ENCODE assay signal across 30 mouse cellular contexts in the genomic region with DNA sequence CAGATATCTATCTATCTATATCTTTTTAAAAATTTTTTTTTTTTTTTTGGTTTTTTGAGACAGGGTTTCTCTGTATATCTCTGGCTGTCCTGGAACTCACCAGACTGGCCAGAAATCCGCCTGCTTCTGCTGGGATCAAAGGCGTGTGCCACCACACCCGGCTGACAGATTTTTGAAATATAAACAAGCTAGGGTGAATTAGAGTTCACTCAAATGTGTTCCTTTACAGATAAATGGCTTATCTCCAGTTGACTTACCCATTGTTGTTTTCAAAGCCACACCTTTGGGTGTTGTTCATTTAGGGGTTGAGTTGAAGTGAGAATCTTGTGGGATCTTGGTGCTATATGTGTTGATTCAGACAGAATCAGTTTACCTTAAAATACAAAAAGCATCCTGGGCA. TPM values are rescaled to one million over a fixed set of nuclear protein-coding genes. Genes with fewer than 3 reads are reported as not detected.
DNase-seq lines count a peak whose midpoint lies in the region; ATAC-seq and TF ChIP-seq lines count a peak whose summit lies in the region.
"Had no signal": no experiment of that assay in that cellular context is flagged by ENCODE, and none has a peak within 500 bp of the region (broad histone marks: within the 10 kb centered on the region; RNA-seq: fewer than 3 reads in every experiment).

No protein-coding gene starts in this region.

- H3K4me3 ChIP-seq in G1E (ENCODE audit: low read depth, low read length): no peak overlapping the region
- H3K4me3 ChIP-seq in liver, embryonic 11.5 days (ENCODE audit: low read depth, low read length): no peak overlapping the region
- H3K4me3 ChIP-seq in liver, embryonic 16.5 days (ENCODE audit: low read depth, low read length): 0 out of 2 replicates have a peak overlapping the region, but pooled peaks have one; percentile 3
- H3K4me3 ChIP-seq in layer of hippocampus, adult 2 months: no peak overlapping the region
- H3K4me3 ChIP-seq: embryonic facial prominence, embryonic 10.5 days; embryonic facial prominence, embryonic 15.5 days; forebrain, embryonic 15.5 days; gastrocnemius, adult 2 months; heart, adult 2 months; heart, embryonic 13.5 days; limb, embryonic 10.5 days; limb, embryonic 15.5 days had no signal

- WGBS in liver, embryonic 11.5 days: 39% methylated on average over 3 of the region's 3 CpGs
- WGBS in liver, embryonic 16.5 days (ENCODE audit: insufficient replicate concordance): 21% methylated on average over 3 of the region's 3 CpGs

- peaks cover 30% of the 10 kb centered on the region for H3K36me3 ChIP-seq in G1E (replicated peaks)
- no peaks in the 10 kb centered on the region; the same call in 1 of the 2 replicates for H3K36me3 ChIP-seq in liver, embryonic 11.5 days (ENCODE audit: control insufficient read depth, insufficient read depth, low read length)
- H3K36me3 ChIP-seq in liver, embryonic 16.5 days (ENCODE audit: control insufficient read depth, insufficient read depth): peaks cover 2% of the 10 kb centered on the region; the same call in 1 of the 2 replicates
- H3K36me3 ChIP-seq: embryonic facial prominence, embryonic 15.5 days; forebrain, embryonic 15.5 days had no signal

- no peak overlapping the region for H3K4me2 ChIP-seq in liver, embryonic 11.5 days
- H3K4me2 ChIP-seq in liver, embryonic 16.5 days (ENCODE audit: low read depth, low read length): peak overlapping the region; percentile 41
- H3K4me2 ChIP-seq: embryonic facial prominence, embryonic 15.5 days; forebrain, embryonic 15.5 days; hindbrain, embryonic 14.5 days; limb, embryonic 15.5 days; midbrain, embryonic 11.5 days had no signal

- H3K4me1 ChIP-seq in G1E (ENCODE audit: insufficient read depth, low read depth, low read length): peaks cover 76% of the 10 kb centered on the region
- peaks cover 62% of the 10 kb centered on the region for H3K4me1 ChIP-seq in liver, embryonic 11.5 days (replicated peaks; ENCODE audit: control insufficient read depth, insufficient read depth, low read length)
- H3K4me1 ChIP-seq in liver, embryonic 16.5 days (ENCODE audit: control insufficient read depth, low read depth, low read length): peaks cover 69% of the 10 kb centered on the region

- peak overlapping the region; percentile 9 for H3K27ac ChIP-seq in liver, embryonic 11.5 days (ENCODE audit: low read depth, low read length)
- peak overlapping the region; percentile 79 for H3K27ac ChIP-seq in liver, embryonic 16.5 days (ENCODE audit: low read length)
- no peak overlapping the region for H3K27ac ChIP-seq in layer of hippocampus, adult 2 months
- H3K27ac ChIP-seq: embryonic facial prominence, embryonic 10.5 days; embryonic facial prominence, embryonic 15.5 days; forebrain, embryonic 15.5 days; gastrocnemius, adult 2 months; heart, adult 2 months; heart, embryonic 13.5 days; hindbrain, embryonic 14.5 days; limb, embryonic 10.5 days; limb, embryonic 15.5 days; stomach, postnatal 0 days had no signal

- peak; percentile 7 for DNase-seq in 3T3-L1 (ENCODE audit: low read depth, low spot score)
- peak; percentile 30 for DNase-seq in G1E (ENCODE audit: low spot score)
- DNase-seq in liver, embryonic 11.5 days (ENCODE audit: low spot score): no peak
- DNase-seq in thymus, postnatal 0 days (ENCODE audit: low spot score): no peak
- no peak for DNase-seq in layer of hippocampus, adult 2 months (ENCODE audit: low spot score in 2 of 2)
- DNase-seq: adrenal gland, postnatal 14 days; B cell, adult 2 months; cerebellum, adult 8-10 months; cerebellum, postnatal 25 days; gastrocnemius, adult 2 months; gastrocnemius, postnatal 36 days; heart, adult 2 months; heart, postnatal 10 days; kidney, postnatal 25 days; right cerebral cortex, postnatal 4 days; thymus, adult 18-20 months; thymus, postnatal 36 days had no signal

- H3K9me3 ChIP-seq in G1E (replicated peaks): no peaks in the 10 kb centered on the region
- H3K9me3 ChIP-seq in liver, embryonic 11.5 days (ENCODE audit: control insufficient read depth, low read length): no peaks in the 10 kb centered on the region
- no peaks in the 10 kb centered on the region for H3K9me3 ChIP-seq in liver, embryonic 16.5 days (replicated peaks; ENCODE audit: control insufficient read depth, low read length)
- H3K9me3 ChIP-seq: embryonic facial prominence, embryonic 10.5 days; embryonic facial prominence, embryonic 15.5 days; forebrain, embryonic 15.5 days; heart, embryonic 13.5 days; limb, embryonic 10.5 days; limb, embryonic 15.5 days had no signal

- no peak overlapping the region for H3K9ac ChIP-seq in liver, embryonic 11.5 days (ENCODE audit: low read depth, low read length)
- H3K9ac ChIP-seq in liver, embryonic 16.5 days (ENCODE audit: low read depth, low read length): no peak overlapping the region
- H3K9ac ChIP-seq: embryonic facial prominence, embryonic 15.5 days; forebrain, embryonic 15.5 days; heart, embryonic 13.5 days; hindbrain, embryonic 14.5 days; limb, embryonic 15.5 days had no signal

- H3K27me3 ChIP-seq in G1E (ENCODE audit: insufficient read depth, low read length): no peaks in the 10 kb centered on the region
- no peaks in the 10 kb centered on the region for H3K27me3 ChIP-seq in liver, embryonic 11.5 days (replicated peaks; ENCODE audit: control insufficient read depth, insufficient read depth, low read length)
- H3K27me3 ChIP-seq in liver, embryonic 16.5 days (ENCODE audit: control insufficient read depth, insufficient read depth, low read depth, low read length): no peaks in the 10 kb centered on the region
- H3K27me3 ChIP-seq: embryonic facial prominence, embryonic 15.5 days; forebrain, embryonic 15.5 days; heart, embryonic 13.5 days; limb, embryonic 15.5 days had no signal

- TF ChIP-seq CTCF in G1E (IDR thresholded peaks at IDR 0.05; ENCODE audit: low read depth, low read length): no peak
- no peak for TF ChIP-seq CTCF in layer of hippocampus, adult 2 months (conservative IDR thresholded peaks at IDR 0.05)

- ATAC-seq in G1E (ENCODE audit: extremely low read depth, insufficient number of reproducible peaks, low FRiP score, poor library complexity, severe bottlenecking): peak; percentile 52
- peak; percentile 37; the same call in 1 of the 2 replicates for ATAC-seq in liver, embryonic 11.5 days (replicated peaks; ENCODE audit: low FRiP score)
- ATAC-seq in liver, embryonic 16.5 days (ENCODE audit: low read depth): peak; percentile 20; the same call in 1 of the 2 replicates
- ATAC-seq in erythroblast, adult 5-6 weeks (replicated peaks; ENCODE audit: low FRiP score, poor library complexity, severe bottlenecking): no peak
- ATAC-seq: forebrain, embryonic 15.5 days; intestine, postnatal 0 days; midbrain, embryonic 16.5 days had no signal

RNA-seq across cellular contexts. Expression of a gene that starts 5.9 kb away (rescaled TPM):
- total RNA-seq in G1E (2014; fragmentation: Nextera tagmentation) (147 and 158 TPM in 2 replicates), G1E (2017) (95.2 and 103 TPM in 2 replicates)
- polyA plus RNA-seq in G1E (2012): 257 TPM in 2 replicates
- 170 and 186 TPM in 2 replicates for polyA plus RNA-seq in liver, embryonic 11.5 days (2014; fragmentation: Nextera tagmentation; extraction: Ambion mirVana)
- 122 and 133 TPM in 2 replicates for polyA plus RNA-seq in liver, embryonic 16.5 days (2015; fragmentation: Nextera tagmentation; extraction: Ambion mirVana)
- 117 TPM in 2 replicates for polyA plus RNA-seq in thymus, postnatal 0 days (2015; fragmentation: Nextera tagmentation; extraction: Ambion mirVana)
- total RNA-seq in erythroblast, adult 5-6 weeks (2015; ENCODE audit: low replicate concordance): 375 and 403 TPM in 2 replicates
- total RNA-seq in erythroblast, adult 5-6 weeks (2017; ENCODE audit: low replicate concordance): 937 and 1,092 TPM in 2 replicates
- total RNA-seq in layer of hippocampus, adult 2 months (2021): 100 to 1,000 TPM; 444 to 448 TPM

RNA-seq across cellular contexts. Expression of a gene that starts 53.7 kb away (rescaled TPM):
- total RNA-seq in G1E (2014; fragmentation: Nextera tagmentation): 2.2 and 3.1 TPM in 2 replicates
- 3.5 and 5.6 TPM in 2 replicates for total RNA-seq in G1E (2017)
- polyA plus RNA-seq in G1E (2012): 5.7 and 6.7 TPM in 2 replicates
- 5.2 and 8.4 TPM in 2 replicates for polyA plus RNA-seq in liver, embryonic 11.5 days (2014; fragmentation: Nextera tagmentation; extraction: Ambion mirVana)
- polyA plus RNA-seq in liver, embryonic 16.5 days (2015; fragmentation: Nextera tagmentation; extraction: Ambion mirVana): 6.5 and 6.8 TPM in 2 replicates
- polyA plus RNA-seq in thymus, postnatal 0 days (2015; fragmentation: Nextera tagmentation; extraction: Ambion mirVana): 10.5 and 16.2 TPM in 2 replicates
- total RNA-seq in erythroblast, adult 5-6 weeks (2015; ENCODE audit: low replicate concordance): 5.6 and 9.0 TPM in 2 replicates
- 4.7 and 5.4 TPM in 2 replicates for total RNA-seq in erythroblast, adult 5-6 weeks (2017; ENCODE audit: low replicate concordance)
- total RNA-seq in layer of hippocampus, adult 2 months (2021): 1 to 10 TPM; 3.3 to 6.6 TPM

RNA-seq across cellular contexts. Expression of a gene that starts 57.6 kb away (rescaled TPM):
- total RNA-seq in G1E (2014; fragmentation: Nextera tagmentation): 49.6 and 50.8 TPM in 2 replicates
- 44.6 and 61.3 TPM in 2 replicates for total RNA-seq in G1E (2017)
- 192 and 260 TPM in 2 replicates for polyA plus RNA-seq in G1E (2012)
- polyA plus RNA-seq in liver, embryonic 11.5 days (2014; fragmentation: Nextera tagmentation; extraction: Ambion mirVana): 103 and 127 TPM in 2 replicates
- polyA plus RNA-seq in liver, embryonic 16.5 days (2015; fragmentation: Nextera tagmentation; extraction: Ambion mirVana): 35.3 and 52.3 TPM in 2 replicates
- 75.2 and 89.4 TPM in 2 replicates for polyA plus RNA-seq in thymus, postnatal 0 days (2015; fragmentation: Nextera tagmentation; extraction: Ambion mirVana)
- 23.2 and 40.9 TPM in 2 replicates for total RNA-seq in erythroblast, adult 5-6 weeks (2015; ENCODE audit: low replicate concordance)
- 24.1 and 30.1 TPM in 2 replicates for total RNA-seq in erythroblast, adult 5-6 weeks (2017; ENCODE audit: low replicate concordance)
- 10 to 100 TPM; 38.3 to 48.1 TPM for total RNA-seq in layer of hippocampus, adult 2 months (2021)

Comparison
In these comparisons a context has a peak if more than half of its experiments do, and no peak if none do; other contexts are left out.
1. DNase-seq: peak in 3T3-L1 (single experiment) and G1E (single experiment); none in liver, embryonic 11.5 days (single experiment), thymus, postnatal 0 days (single experiment) and layer of hippocampus, adult 2 months (0 of 2).